Mouse (Mus musculus): ENCODE results near the gene Itgbl1.
"Not testable (repeated sequence)": the region's sequence is repeated elsewhere in the genome, so short reads cannot be mapped to it uniquely, and the experiment has no call there.

Gene Itgbl1

GRCm38 (mm10) chr14:123659921-123660385 lies at the start of gene Itgbl1:
Itgbl1 (plus strand) TSS chr14:123659971.
- DNase-seq (ENCODE audit: low read depth): no peak

- no peak for DNase-seq (ENCODE audit: low read depth)
Observed at GRCm38 (mm10) chr14:123622969-123623368, 36.8 kb upstream of the Itgbl1 start.

GRCm38 (mm10) chr14:123626501-123627179 lies 33.1 kb upstream of the Itgbl1 start, which contains the start of gene Nalcn:
Nalcn (minus strand) TSS chr14:123627144.
- no peak for DNase-seq (ENCODE audit: low read depth)

- no peak for DNase-seq (ENCODE audit: low read depth)
Observed at GRCm38 (mm10) chr14:123627180-123627562, 32.6 kb upstream of the Itgbl1 start.

GRCm38 (mm10) chr14:123661091-123661491 lies 1.3 kb downstream of the Itgbl1 start:
- DNase-seq (ENCODE audit: low read depth): peak; percentile 1

- no peak for DNase-seq (ENCODE audit: low read depth)
Observed at GRCm38 (mm10) chr14:123662386-123662785, 2.6 kb downstream of the Itgbl1 start.

GRCm38 (mm10) chr14:123663206-123663605 lies 3.4 kb downstream of the Itgbl1 start:
- no peak for DNase-seq (ENCODE audit: low read depth)

- no peak for DNase-seq (ENCODE audit: low read depth)
Observed at GRCm38 (mm10) chr14:123664451-123664850, 4.7 kb downstream of the Itgbl1 start.

- not testable (repeated sequence) for DNase-seq (ENCODE audit: low read depth)
Observed at GRCm38 (mm10) chr14:123671076-123671475, 11.3 kb downstream of the Itgbl1 start.

GRCm38 (mm10) chr14:123678091-123678490 lies 18.3 kb downstream of the Itgbl1 start:
- DNase-seq (ENCODE audit: low read depth): no peak

GRCm38 (mm10) chr14:123714751-123715150 lies 55.0 kb downstream of the Itgbl1 start:
- no peak for DNase-seq (ENCODE audit: low read depth)

- DNase-seq (ENCODE audit: low read depth): no peak
Observed at GRCm38 (mm10) chr14:123742055-123742454, 82.3 kb downstream of the Itgbl1 start.

- DNase-seq (ENCODE audit: low read depth): no peak
Observed at GRCm38 (mm10) chr14:123751017-123751416, 91.2 kb downstream of the Itgbl1 start.

- no peak for DNase-seq (ENCODE audit: low read depth)
Observed at GRCm38 (mm10) chr14:123759534-123759933, 99.8 kb downstream of the Itgbl1 start.

- no peak for DNase-seq (ENCODE audit: low read depth)
Observed at GRCm38 (mm10) chr14:123760079-123760478, 100.3 kb downstream of the Itgbl1 start.

- DNase-seq (ENCODE audit: low read depth): no peak
Observed at GRCm38 (mm10) chr14:123801744-123802143, 142.0 kb downstream of the Itgbl1 start.

GRCm38 (mm10) chr14:123837662-123838061 lies 177.9 kb downstream of the Itgbl1 start:
- no peak for DNase-seq (ENCODE audit: low read depth)

- no peak for DNase-seq (ENCODE audit: low read depth)
Observed at GRCm38 (mm10) chr14:123843675-123844425, 184.1 kb downstream of the Itgbl1 start.

GRCm38 (mm10) chr14:123864531-123864930 lies 204.8 kb downstream of the Itgbl1 start:
- DNase-seq (ENCODE audit: low read depth): no peak

- no peak for DNase-seq (ENCODE audit: low read depth)
Observed at GRCm38 (mm10) chr14:123865779-123866726, 206.3 kb downstream of the Itgbl1 start.

- DNase-seq (ENCODE audit: low read depth): no peak
Observed at GRCm38 (mm10) chr14:123927903-123928302, 268.1 kb downstream of the Itgbl1 start.

GRCm38 (mm10) chr14:123966531-123966930 lies 306.8 kb downstream of the Itgbl1 start:
- no peak for DNase-seq (ENCODE audit: low read depth)
